Mouse (Mus musculus): ENCODE results near the gene Plet1.

Plet1 gene

GRCm38 (mm10) chr9:50494311-50494710, at the start of gene Plet1:
Plet1 (plus strand) TSS chr9:50494525.
- no peak for DNase-seq

- no peak for DNase-seq
These were observed 45.3 kb upstream of the Plet1 start for GRCm38 (mm10) chr9:50449048-50449447.

GRCm38 (mm10) chr9:50451456-50452218, 42.7 kb upstream of the Plet1 start:
- peak; percentile 39 for DNase-seq

- peak; percentile 79 for DNase-seq
These were observed 42.0 kb upstream of the Plet1 start for GRCm38 (mm10) chr9:50452303-50452775.

GRCm38 (mm10) chr9:50457596-50457995, 36.7 kb upstream of the Plet1 start:
- no peak for DNase-seq

- no peak for DNase-seq
These were observed 34.8 kb upstream of the Plet1 start for GRCm38 (mm10) chr9:50459537-50459936.

- peak; percentile 39 for DNase-seq
These were observed 31.7 kb upstream of the Plet1 start for GRCm38 (mm10) chr9:50462494-50463204.

GRCm38 (mm10) chr9:50463205-50463508, 31.2 kb upstream of the Plet1 start:
- no peak for DNase-seq

GRCm38 (mm10) chr9:50470377-50471100, 23.8 kb upstream of the Plet1 start:
- no peak for DNase-seq

- DNase-seq, result no peak
These were observed 23.0 kb upstream of the Plet1 start for GRCm38 (mm10) chr9:50471181-50471901.

GRCm38 (mm10) chr9:50475318-50475717, 19.0 kb upstream of the Plet1 start:
- no peak for DNase-seq

- no peak for DNase-seq
These were observed 18.6 kb upstream of the Plet1 start for GRCm38 (mm10) chr9:50475745-50476144.

GRCm38 (mm10) chr9:50476651-50477050, 17.7 kb upstream of the Plet1 start:
- DNase-seq, result no peak

- no peak for DNase-seq
These were observed 17.1 kb upstream of the Plet1 start for GRCm38 (mm10) chr9:50477270-50477669.

GRCm38 (mm10) chr9:50478826-50479225, 15.5 kb upstream of the Plet1 start:
- DNase-seq, result no peak

- DNase-seq, result no peak
These were observed 14.8 kb upstream of the Plet1 start for GRCm38 (mm10) chr9:50479476-50479875.

- no peak for DNase-seq
These were observed 11.6 kb upstream of the Plet1 start for GRCm38 (mm10) chr9:50482743-50483142.

GRCm38 (mm10) chr9:50485521-50485920, 8.8 kb upstream of the Plet1 start:
- no peak for DNase-seq

GRCm38 (mm10) chr9:50490836-50491235, 3.5 kb upstream of the Plet1 start:
- no peak for DNase-seq

GRCm38 (mm10) chr9:50491531-50492045, 2.7 kb upstream of the Plet1 start:
- DNase-seq, result no peak

- no peak for DNase-seq
These were observed 548 bp upstream of the Plet1 start for GRCm38 (mm10) chr9:50493777-50494176.

- no peak for DNase-seq
These were observed 1.3 kb downstream of the Plet1 start for GRCm38 (mm10) chr9:50495405-50496150.
